Mouse (Mus musculus): ENCODE measurements around the gene Tnpo1.

GRCm38 (mm10) chr13:98942360-98942759, 16.2 kb upstream of the Tnpo1 start:
- no peak for TF ChIP-seq CTCF (IDR thresholded peaks at IDR 0.05; ENCODE audit: borderline replicate concordance, insufficient read depth, low read length)
- TF ChIP-seq POLR2A (IDR thresholded peaks at IDR 0.05; ENCODE audit: low read depth, low read length) = no peak
